Mouse (Mus musculus) liver, embryonic 14.5 days (tissue): ENCODE measurements at regions not wholly inside any gene's neighbourhood (a gene's known extent, or its start where the extent isn't known, plus 50 kb on each side); places are given as distances from the start of the nearest gene placed in this dataset.

ENCODE experiments used
- ATAC-seq: fragments of 200-750 bp; cut with Nextera tagmentation; 2 replicates; pipeline ENCODE4 v1.8.0; 2017; ENCODE audit warnings: moderate number of reproducible peaks, mild to moderate bottlenecking, moderate library complexity; ENCODE audit not compliant: insufficient read depth
- DNase-seq, 3 experiments: peaks; one replicate each; pipeline ENCODE4 v3.0.0-alpha.2; 2012 to 2013; ENCODE audit warnings: low read depth in 3 of 3, low spot score in 3 of 3
- H3K27ac ChIP-seq: fragments of 300-500 bp; sonication (generic); 2 replicates; pipeline ENCODE4 v1.5.1; 2014; ENCODE audit warnings: moderate library complexity, mild to moderate bottlenecking, control low read depth, inconsistent platforms
- H3K27me3 ChIP-seq: fragments of 300-500 bp; sonication (generic); 2 replicates; pipeline ENCODE4 v1.6.1; 2014; ENCODE audit warnings: mild to moderate bottlenecking, low read length, moderate library complexity; ENCODE audit not compliant: control insufficient read depth, insufficient read depth
- H3K36me3 ChIP-seq: fragments of 300-500 bp; sonication (generic); replicated peaks from 2 replicates; pipeline ENCODE4 v1.6.1; 2014; ENCODE audit warnings: low read depth; ENCODE audit not compliant: control insufficient read depth, insufficient read depth
- H3K4me1 ChIP-seq, 2 experiments: fragments of 200-500 bp in 1 of 2; fragments of 300-500 bp in 1 of 2; sonication (generic) in 1 of 2; replicated peaks; 2 replicates each; pipeline ENCODE4 v1.6.1; 2012 to 2014; ENCODE audit warnings: antibody characterized with exemption in 1 of 2, inconsistent platforms in 1 of 2, low read length in 1 of 2; ENCODE audit not compliant: control insufficient read depth in 2 of 2, insufficient read depth in 2 of 2
- H3K4me2 ChIP-seq: fragments of 300-500 bp; sonication (generic); 2 replicates; pipeline ENCODE4 v1.6.1; 2014; ENCODE audit warnings: low read depth, mild to moderate bottlenecking, control low read depth, moderate library complexity
- H3K4me3 ChIP-seq, 2 experiments: fragments of 200-500 bp in 1 of 2; fragments of 300-500 bp in 1 of 2; sonication (generic) in 1 of 2; 2 replicates each; pipeline ENCODE4 v1.5.1; 2012 to 2014; ENCODE audit warnings: low read depth in 2 of 2, low read length in 2 of 2, mild to moderate bottlenecking in 2 of 2, control low read depth in 1 of 2, inconsistent platforms in 1 of 2, moderate library complexity in 1 of 2; ENCODE audit not compliant: insufficient read depth in 1 of 2
- H3K9ac ChIP-seq: fragments of 300-500 bp; sonication (generic); replicated peaks from 2 replicates; pipeline ENCODE4 v1.6.1; 2014; ENCODE audit warnings: mild to moderate bottlenecking, control low read depth, moderate library complexity
- H3K9me3 ChIP-seq: fragments of 300-500 bp; sonication (generic); 2 replicates; pipeline ENCODE4 v1.6.1; 2016; ENCODE audit warnings: low read length, mixed read lengths; ENCODE audit not compliant: control insufficient read depth
- CTCF ChIP-seq: IDR thresholded peaks from 2 replicates; pipeline ENCODE4 v1.5.1; 2016; ENCODE audit warnings: antibody characterized with exemption, low read depth, control low read depth
- EP300 ChIP-seq: IDR thresholded peaks from 2 replicates; pipeline ENCODE4 v1.6.1; 2016; ENCODE audit warnings: antibody characterized with exemption, low read depth
- WGBS: fragments of 180-500 bp; shearing (Covaris S2); extraction: QIAGEN DNeasy Blood & Tissue Kit; methylation state at CpG from one replicate; pipeline ENCODE4 v1.1.7; 2014; ENCODE audit not compliant: insufficient replicate concordance; 5-methylcytosine and 5-hydroxymethylcytosine counted together

- Histone ChIP-seq H3K4me3 (no peak overlapping the region), H3K4me1 (peaks cover 0 to 13% of the 10 kb centered on the region in 2 experiments; a peak in 2 of 4 replicates)
Observed at GRCm38 (mm10) chr12:16131740-16132077, 315.0 kb upstream of the Trib2 start.

GRCm38 (mm10) chr12:16131028-16131739 lies 314.5 kb upstream of the Trib2 start:
- 46% methylated on average over 2 of the region's 2 CpGs for WGBS
- Histone ChIP-seq H3K4me2 (no peak overlapping the region), H3K4me1 (peaks cover 0 to 8% of the 10 kb centered on the region in 2 experiments; a peak in 2 of 4 replicates), H3K9me3 (no peaks in the 10 kb centered on the region), H3K27me3 (no peaks in the 10 kb centered on the region), H3K36me3 (no peaks in the 10 kb centered on the region), H3K27ac (no peak overlapping the region), H3K4me3 (no peak overlapping the region), H3K9ac (no peak overlapping the region)
- no peak for DNase-seq
- no peak for ATAC-seq
- TF ChIP-seq EP300 (no peak), CTCF (no peak)

More at GRCm38 (mm10) chr12:16131740-16132077, 315.0 kb upstream of the Trib2 start:
- Histone ChIP-seq H3K4me2 (no peak overlapping the region), H3K9ac (no peak overlapping the region), H3K27me3 (no peaks in the 10 kb centered on the region), H3K36me3 (no peaks in the 10 kb centered on the region), H3K27ac (no peak overlapping the region), H3K9me3 (no peaks in the 10 kb centered on the region)
- DNase-seq, result no peak
- ATAC-seq, result no peak
- WGBS, result 11% methylated on average over 1 of the region's 1 CpGs
- TF ChIP-seq CTCF (no peak), EP300 (no peak)

GRCm38 (mm10) chr12:16130605-16131004 lies 313.9 kb upstream of the Trib2 start:
- no peaks in the 10 kb centered on the region for H3K27me3 ChIP-seq
- ATAC-seq (no peak), DNase-seq (no peak)
- H3K9ac ChIP-seq, result no peak overlapping the region
- H3K4me1 ChIP-seq, result peaks cover 0 to 4% of the 10 kb centered on the region in 2 experiments; a peak in 2 of 4 replicates
- TF ChIP-seq CTCF, result no peak
- no peak for TF ChIP-seq EP300
- H3K4me3 ChIP-seq, result no peak overlapping the region
- no peak overlapping the region for H3K27ac ChIP-seq
- H3K36me3 ChIP-seq, result no peaks in the 10 kb centered on the region
- 47% methylated on average over 1 of the region's 1 CpGs for WGBS
- no peak overlapping the region for H3K4me2 ChIP-seq
- H3K9me3 ChIP-seq, result no peaks in the 10 kb centered on the region

- TF ChIP-seq EP300 (no peak), CTCF (no peak)
- Histone ChIP-seq H3K27me3 (no peaks in the 10 kb centered on the region), H3K9me3 (no peaks in the 10 kb centered on the region), H3K4me1 (peaks cover 0 to 3% of the 10 kb centered on the region in 2 experiments; a peak in 2 of 4 replicates), H3K4me2 (no peak overlapping the region), H3K27ac (no peak overlapping the region), H3K4me3 (no peak overlapping the region), H3K9ac (no peak overlapping the region), H3K36me3 (no peaks in the 10 kb centered on the region)
- ATAC-seq, result no peak
- no peak for DNase-seq
- WGBS, result 51% methylated on average over 3 of the region's 3 CpGs
Observed at GRCm38 (mm10) chr12:16129923-16130322, 313.2 kb upstream of the Trib2 start.

- 26% methylated on average over 3 of the region's 3 CpGs for WGBS
- Histone ChIP-seq H3K4me2 (no peak overlapping the region), H3K4me3 (no peak overlapping the region), H3K9me3 (no peaks in the 10 kb centered on the region), H3K27me3 (no peaks in the 10 kb centered on the region), H3K9ac (no peak overlapping the region), H3K36me3 (no peaks in the 10 kb centered on the region), H3K4me1 (peaks cover 0 to 3% of the 10 kb centered on the region in 2 experiments; a peak in 2 of 4 replicates), H3K27ac (no peak overlapping the region)
- no peak for ATAC-seq
- no peak for DNase-seq
- TF ChIP-seq EP300 (no peak), CTCF (no peak)
Observed at GRCm38 (mm10) chr12:16129243-16129642, 312.5 kb upstream of the Trib2 start.
